Mouse (Mus musculus) kidney, postnatal 36 days (tissue): ENCODE data around the gene Cxcr2.

ENCODE experiments used
- DNase-seq, 2 experiments: peaks; one replicate each; pipeline ENCODE4 v3.0.0; 2021 to 2022; ENCODE audit warnings: mixed read lengths in 2 of 2

Cxcr2 gene

GRCm38 (mm10) chr1:74199046-74199445 is 45.3 kb downstream of the Cxcr2 start:
- DNase-seq: no peak

DNA sequence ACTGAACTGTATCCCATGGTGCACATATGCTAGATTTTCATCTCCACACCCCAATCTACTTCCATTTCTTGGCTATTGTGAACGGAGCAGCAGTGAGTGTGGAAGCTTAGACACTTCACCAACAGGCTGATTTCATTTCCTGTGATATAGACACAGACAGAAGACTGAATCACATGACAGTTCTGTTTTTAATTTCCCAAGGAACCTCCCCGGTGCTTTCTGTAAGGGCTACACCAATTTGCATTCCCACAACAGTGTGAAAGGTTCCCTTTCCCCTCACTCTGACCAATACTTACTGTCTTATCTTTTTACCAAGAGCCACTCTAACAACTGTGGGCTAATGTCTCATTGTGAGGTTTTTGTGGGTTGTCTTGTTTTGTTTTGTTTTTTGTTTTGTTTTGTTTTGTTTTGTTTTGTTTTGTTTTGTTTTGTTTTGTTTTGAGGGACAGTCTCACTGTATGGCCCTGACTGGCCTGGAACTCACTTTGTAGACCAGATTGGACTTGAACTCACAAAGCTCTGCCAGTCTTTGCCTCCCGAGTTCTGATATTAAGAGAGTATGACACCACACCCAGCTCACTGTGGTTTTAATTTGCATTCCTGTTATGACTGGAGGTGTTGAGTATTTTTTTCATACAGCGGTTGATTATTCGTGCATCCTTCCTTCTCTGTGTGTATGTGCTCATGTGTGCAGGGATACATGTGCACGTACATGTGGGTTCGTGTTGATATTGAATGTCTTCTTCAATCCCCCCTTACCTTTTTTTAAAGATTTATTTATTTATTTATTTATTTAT is 47.5 kb downstream of the Cxcr2 start:
- no peak for DNase-seq

DNA sequence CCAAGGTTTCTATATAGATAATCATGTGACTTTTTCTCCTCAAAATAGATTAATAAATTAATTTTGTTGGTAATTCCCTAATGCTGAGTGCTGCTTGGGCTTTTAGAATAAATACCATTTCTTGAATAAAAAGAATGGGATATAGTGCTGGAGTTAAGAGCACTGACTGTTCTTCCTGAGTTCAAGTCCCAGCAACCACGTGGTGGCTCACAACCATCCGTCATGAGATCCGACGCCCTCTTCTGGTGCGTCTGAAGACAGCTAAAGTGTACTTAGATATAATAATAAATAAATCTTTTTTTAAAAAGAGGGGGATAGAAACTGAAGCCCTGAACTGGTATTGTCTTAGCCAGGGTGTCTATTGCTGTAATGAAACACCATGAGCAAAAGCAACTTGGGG is 49.7 kb downstream of the Cxcr2 start:
- DNase-seq: no peak

DNA sequence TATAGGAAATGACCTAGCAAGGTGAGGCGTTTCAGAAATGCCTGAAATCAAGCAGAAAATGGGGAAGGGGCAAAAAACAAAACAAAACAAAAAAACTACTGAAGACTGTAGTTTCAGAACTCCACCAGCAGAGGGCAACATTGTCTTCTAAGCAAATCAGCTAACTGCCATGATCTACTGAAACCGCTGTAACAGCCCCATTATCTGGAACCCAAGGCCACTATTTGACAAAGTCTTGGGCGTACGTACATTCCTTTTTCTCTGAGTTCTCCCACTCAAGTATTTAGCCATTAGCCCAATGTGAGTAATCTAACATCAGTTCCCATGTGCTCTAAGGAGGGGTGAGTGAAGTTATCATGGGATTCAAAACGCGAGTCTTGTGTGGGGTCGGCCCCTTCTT is 52.1 kb downstream of the Cxcr2 start:
- peak; percentile 24 to 54 for DNase-seq

DNA sequence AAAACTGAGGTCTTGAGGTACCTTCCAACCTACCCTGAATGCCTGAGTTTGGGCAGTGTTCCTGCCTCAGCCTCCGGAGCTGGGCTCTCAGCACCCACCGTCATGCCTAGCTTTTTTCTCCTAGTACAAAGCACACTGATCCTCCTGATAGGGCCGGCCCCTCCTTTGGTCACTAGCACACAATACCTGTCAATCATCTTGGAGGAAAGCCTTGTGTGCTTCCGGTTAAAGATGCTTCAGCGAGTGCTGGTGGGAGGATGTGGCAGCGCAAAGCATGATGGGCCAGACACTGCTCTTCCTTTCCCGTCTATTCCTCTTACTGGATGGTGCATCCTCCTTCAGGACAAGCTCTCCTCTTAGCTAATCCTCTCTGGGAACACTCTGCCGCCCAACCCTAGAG is 52.9 kb downstream of the Cxcr2 start:
- DNase-seq: no peak

DNA sequence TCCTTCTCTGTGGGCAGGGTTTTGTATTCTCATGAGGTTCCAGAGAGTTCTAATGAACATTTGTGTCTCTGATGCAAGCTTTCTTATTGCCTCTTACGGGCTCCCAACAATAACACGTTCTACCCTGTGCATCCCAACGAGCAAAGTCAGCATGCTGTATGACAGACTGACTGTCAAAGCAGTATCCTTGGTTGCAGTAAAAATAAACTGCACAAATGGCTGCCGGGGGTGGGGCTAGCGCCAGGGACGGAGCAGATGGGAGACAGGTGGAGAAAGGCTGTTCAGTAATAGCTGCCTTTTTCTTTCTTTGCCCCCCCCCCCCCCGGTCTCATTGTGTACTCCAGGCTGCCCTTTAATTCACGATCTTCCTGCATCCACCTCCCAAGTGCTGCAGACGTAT is 54.1 kb downstream of the Cxcr2 start:
- no peak for DNase-seq

DNA sequence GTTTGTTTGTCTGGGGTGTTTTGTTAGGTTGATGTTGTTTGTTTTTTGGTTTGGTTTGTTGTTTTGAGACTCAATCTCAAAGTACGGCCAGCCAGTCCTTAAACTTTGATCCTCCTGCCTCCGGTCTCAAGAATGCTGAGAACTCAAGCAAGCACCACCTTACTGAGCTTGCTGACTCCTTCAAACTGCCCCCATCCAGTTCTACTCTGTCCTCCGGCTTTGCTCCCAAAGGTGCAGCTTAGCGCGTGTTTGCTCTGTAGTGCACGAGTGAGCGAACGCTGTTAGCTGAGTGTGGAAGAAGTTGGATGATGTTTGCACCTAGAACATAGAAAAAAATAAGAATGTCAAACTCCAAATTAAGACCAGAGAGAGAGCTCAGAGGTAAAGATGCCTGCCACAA is 55.2 kb downstream of the Cxcr2 start:
- DNase-seq: peak in 1 of 2 experiments; percentile 28
